Mouse (Mus musculus) hindbrain, postnatal 0 days (tissue): ENCODE data around the gene Zbtb43. TPM values are rescaled to one million over a fixed set of nuclear protein-coding genes. Genes with fewer than 3 reads are reported as not detected.

ENCODE experiments used
- ATAC-seq: fragments of 200-750 bp; cut with Nextera tagmentation; 2 replicates; pipeline ENCODE4 v1.8.0; 2017; ENCODE audit warnings: mild to moderate bottlenecking, moderate TSS enrichment, moderate library complexity
- DNase-seq: peaks from one replicate; pipeline ENCODE4 v3.0.0-alpha.2; 2015; ENCODE audit warnings: low spot score
- H3K27ac ChIP-seq: fragments of 300-500 bp; sonication (generic); 2 replicates; pipeline ENCODE4 v1.5.1; 2014; ENCODE audit warnings: mild to moderate bottlenecking
- H3K27me3 ChIP-seq: fragments of 300-500 bp; sonication (generic); 2 replicates; pipeline ENCODE4 v1.6.1; 2014; ENCODE audit warnings: low read length, mixed read lengths; ENCODE audit not compliant: insufficient read depth
- H3K36me3 ChIP-seq: fragments of 300-500 bp; sonication (generic); 2 replicates; pipeline ENCODE4 v1.6.1; 2014; ENCODE audit warnings: low read length, mixed read lengths; ENCODE audit not compliant: insufficient read depth
- H3K4me1 ChIP-seq: fragments of 300-500 bp; sonication (generic); 2 replicates; pipeline ENCODE4 v1.6.1; 2014; ENCODE audit warnings: antibody characterized with exemption, low read length, mixed read lengths; ENCODE audit not compliant: insufficient read depth
- H3K4me2 ChIP-seq: fragments of 300-500 bp; sonication (generic); 2 replicates; pipeline ENCODE4 v1.6.1; 2014; ENCODE audit warnings: low read depth, mild to moderate bottlenecking, low read length, moderate library complexity, mixed read lengths
- H3K4me3 ChIP-seq: fragments of 300-500 bp; sonication (generic); 2 replicates; pipeline ENCODE4 v1.5.1; 2014; ENCODE audit warnings: low read length
- H3K9ac ChIP-seq: fragments of 300-500 bp; sonication (generic); replicated peaks from 2 replicates; pipeline ENCODE4 v1.6.1; 2014; ENCODE audit warnings: mild to moderate bottlenecking, low read length, moderate library complexity, mixed read lengths
- H3K9me3 ChIP-seq: fragments of 300-500 bp; sonication (generic); 2 replicates; pipeline ENCODE4 v1.6.1; 2016; ENCODE audit warnings: low read length, mixed read lengths
- CTCF ChIP-seq: IDR thresholded peaks from 2 replicates; pipeline ENCODE4 v1.5.1; 2016; ENCODE audit warnings: antibody characterized with exemption, control low read depth, low read depth
- WGBS: fragments of 180-500 bp; shearing (Covaris S2); extraction: QIAGEN DNeasy Blood & Tissue Kit; methylation state at CpG from one replicate; pipeline ENCODE4 v1.1.7; 2014; 5-methylcytosine and 5-hydroxymethylcytosine counted together
- polyA plus RNA-seq: library from polyadenylated mRNA; unstranded; fragments of >200 nt; fragmentation: Nextera tagmentation; extraction: Ambion mirVana; gene quantifications from 2 replicates; pipeline ENCODE4 v1.2.1, GENCODE M21; 2015
- total RNA-seq: library from RNA; depleted of rRNA; stranded (reverse); fragments of >200 nt; gene quantifications from 2 replicates; pipeline ENCODE4 v1.2.3, GENCODE M21; 2014

Zbtb43 gene
- total and polyA plus RNA-seq, 2 experiments from 2014 or later: 19.3 to 19.6 TPM

GRCm38 (mm10) chr2:33439980-33440670 is 28.2 kb downstream of the Zbtb43 start:
- TF ChIP-seq CTCF: no peak

GRCm38 (mm10) chr2:33439471-33439881 is 28.9 kb downstream of the Zbtb43 start:
- DNase-seq (no peak), ATAC-seq (no peak)
- Histone ChIP-seq H3K36me3 (no peaks in the 10 kb centered on the region), H3K27ac (no peak overlapping the region), H3K9ac (no peak overlapping the region), H3K27me3 (no peaks in the 10 kb centered on the region), H3K4me3 (no peak overlapping the region), H3K4me2 (no peak overlapping the region), H3K4me1 (peaks cover 4% of the 10 kb centered on the region; the same call in 1 of the 2 replicates), H3K9me3 (no peaks in the 10 kb centered on the region)
- 14% methylated on average over 8 of the region's 8 CpGs for WGBS
- no peak for TF ChIP-seq CTCF

More at GRCm38 (mm10) chr2:33439980-33440670, 28.2 kb downstream of the Zbtb43 start:
- Histone ChIP-seq H3K4me3 (no peak overlapping the region), H3K27ac (no peak overlapping the region), H3K4me1 (peaks cover 2% of the 10 kb centered on the region; the same call in 1 of the 2 replicates), H3K9me3 (no peaks in the 10 kb centered on the region), H3K36me3 (no peaks in the 10 kb centered on the region), H3K4me2 (no peak overlapping the region), H3K9ac (no peak overlapping the region), H3K27me3 (no peaks in the 10 kb centered on the region)
- WGBS: 27% methylated on average over 9 of the region's 9 CpGs
- no peak for ATAC-seq
- DNase-seq: no peak

- Histone ChIP-seq H3K27ac (no peak overlapping the region), H3K4me3 (no peak overlapping the region), H3K36me3 (no peaks in the 10 kb centered on the region), H3K4me2 (no peak overlapping the region), H3K9ac (no peak overlapping the region), H3K9me3 (no peaks in the 10 kb centered on the region), H3K4me1 (peaks cover 4% of the 10 kb centered on the region; the same call in 1 of the 2 replicates), H3K27me3 (no peaks in the 10 kb centered on the region)
- 46% methylated on average over 2 of the region's 2 CpGs for WGBS
- DNase-seq: no peak
- ATAC-seq: no peak
- no peak for TF ChIP-seq CTCF
Observed at GRCm38 (mm10) chr2:33438377-33438776, 30.0 kb downstream of the Zbtb43 start.

- WGBS: 56% methylated on average over 11 of the region's 11 CpGs
- no peak overlapping the region for H3K4me3 ChIP-seq
- H3K36me3 ChIP-seq: no peaks in the 10 kb centered on the region
- no peaks in the 10 kb centered on the region for H3K9me3 ChIP-seq
- H3K9ac ChIP-seq: no peak overlapping the region
- no peak for TF ChIP-seq CTCF
- DNase-seq: no peak
- peaks cover 4% of the 10 kb centered on the region; the same call in 1 of the 2 replicates for H3K4me1 ChIP-seq
- H3K4me2 ChIP-seq: no peak overlapping the region
- no peak for ATAC-seq
- H3K27ac ChIP-seq: no peak overlapping the region
- H3K27me3 ChIP-seq: no peaks in the 10 kb centered on the region
Observed at GRCm38 (mm10) chr2:33437184-33437583, 31.2 kb downstream of the Zbtb43 start.

- Histone ChIP-seq H3K27me3 (no peaks in the 10 kb centered on the region), H3K4me2 (peak overlapping the region; percentile 52), H3K4me1 (peaks cover 4% of the 10 kb centered on the region; the same call in 1 of the 2 replicates), H3K9me3 (no peaks in the 10 kb centered on the region), H3K9ac (peak overlapping the region; percentile 18), H3K27ac (no peak overlapping the region; the same call in 1 of the 2 replicates), H3K4me3 (peak overlapping the region; percentile 8; the same call in 1 of the 2 replicates), H3K36me3 (no peaks in the 10 kb centered on the region)
- TF ChIP-seq CTCF: no peak
- WGBS: 5% methylated on average over 16 of the region's 16 CpGs
- DNase-seq (peak; percentile 39), ATAC-seq (peak; percentile 35; the same call in 1 of the 2 replicates)
Observed at GRCm38 (mm10) chr2:33436035-33436580, 32.3 kb downstream of the Zbtb43 start.

DNA sequence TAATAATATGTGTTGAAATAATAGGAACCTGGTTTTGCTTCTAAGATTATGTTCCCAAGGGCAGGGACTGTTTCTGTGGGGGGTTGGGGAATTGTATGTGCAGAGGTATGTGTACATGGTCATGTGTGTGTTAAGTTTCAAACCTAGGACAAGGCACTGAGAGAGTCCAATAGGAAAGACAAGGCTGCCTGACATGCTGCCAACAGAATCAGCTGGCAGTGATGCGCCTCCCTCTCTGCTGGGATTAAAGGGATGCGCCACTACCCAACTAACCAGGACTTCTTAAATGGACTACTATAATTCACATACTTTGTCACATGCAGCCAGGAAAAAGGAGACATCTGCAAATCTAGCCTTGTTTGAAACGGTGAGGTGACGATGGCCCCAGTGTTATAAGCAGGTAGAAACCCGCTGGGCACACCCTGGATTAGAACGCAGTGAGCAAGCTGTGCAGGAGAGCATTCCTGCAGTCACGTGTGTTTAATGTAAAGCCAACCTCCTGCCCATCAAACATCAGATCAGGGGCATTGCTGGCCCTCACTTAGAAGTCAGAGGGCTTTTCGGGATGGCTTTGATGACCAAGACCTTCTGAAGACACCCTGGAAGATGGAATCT is 33.2 kb downstream of the Zbtb43 start:
- Histone ChIP-seq H3K36me3 (no peaks in the 10 kb centered on the region), H3K4me3 (no peak overlapping the region), H3K27me3 (no peaks in the 10 kb centered on the region), H3K4me2 (no peak overlapping the region), H3K9me3 (no peaks in the 10 kb centered on the region), H3K9ac (no peak overlapping the region; the same call in 1 of the 2 replicates), H3K4me1 (peaks cover 4% of the 10 kb centered on the region; the same call in 1 of the 2 replicates), H3K27ac (no peak overlapping the region)
- DNase-seq: peak; percentile 39
- WGBS: 36% methylated on average over 8 of the region's 8 CpGs
- TF ChIP-seq CTCF: no peak
- ATAC-seq: no peak
